In the genomic region with DNA sequence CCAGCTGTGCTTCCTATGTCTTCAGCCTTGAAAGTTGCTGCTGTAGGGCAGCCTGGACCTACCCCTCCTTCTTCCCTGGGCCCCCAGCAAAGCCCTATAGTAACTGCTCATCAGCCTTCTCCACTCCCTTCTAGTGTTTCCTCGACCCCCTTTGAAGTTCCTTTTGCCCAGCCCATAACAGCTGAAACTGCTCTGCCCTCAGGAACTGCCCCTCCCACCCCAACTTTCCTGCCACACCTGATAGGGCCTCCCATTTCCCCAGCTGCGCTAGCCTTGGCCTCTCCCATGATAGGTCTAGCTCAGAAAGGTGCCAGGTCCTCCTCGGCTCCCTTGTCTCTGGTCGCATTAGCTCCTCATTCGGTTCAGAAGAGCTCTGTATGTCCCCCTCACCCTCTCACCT, we compare ENCODE assay signal across 1 mouse cellular context.
TF ChIP-seq lines count a peak whose summit lies in the region.

No protein-coding gene starts in this region.

TF ChIP-seq in CH12.LX, 34 proteins besides CTCF, POLR2A, EP300 and RAD21:
- no peak for TF ChIP-seq NELFE (IDR thresholded peaks at IDR 0.05; ENCODE audit: low read depth, low read length)
- TF ChIP-seq RCOR1 (conservative IDR thresholded peaks at IDR 0.05; ENCODE audit: low read depth, low read length): no peak
- TF ChIP-seq USF1 (IDR thresholded peaks at IDR 0.05; ENCODE audit: low read depth, low read length): no peak
- no peak for TF ChIP-seq JUND (conservative IDR thresholded peaks at IDR 0.05; ENCODE audit: low read depth, low read length)
- TF ChIP-seq MAX (IDR thresholded peaks at IDR 0.05; ENCODE audit: low read length): no peak
- no peak for TF ChIP-seq E2F4 (IDR thresholded peaks at IDR 0.05; ENCODE audit: insufficient replicate concordance, low read depth, low read length)
- no peak for TF ChIP-seq POLR2AphosphoS2 (IDR thresholded peaks at IDR 0.05; ENCODE audit: low read depth, low read length)
- TF ChIP-seq ELF1 (IDR thresholded peaks at IDR 0.05; ENCODE audit: low read depth, low read length): no peak
- TF ChIP-seq IRF4 (IDR thresholded peaks at IDR 0.05; ENCODE audit: low read depth, low read length): no peak
- TF ChIP-seq MAZ (IDR thresholded peaks at IDR 0.05; ENCODE audit: low read depth, low read length): no peak
- TF ChIP-seq BHLHE40 (IDR thresholded peaks at IDR 0.05; ENCODE audit: low read depth, low read length): no peak
- TF ChIP-seq MYC (IDR thresholded peaks at IDR 0.05; ENCODE audit: low read depth, low read length): no peak
- TF ChIP-seq MEF2A (IDR thresholded peaks at IDR 0.05; ENCODE audit: borderline replicate concordance, low read depth, low read length): no peak
